Mouse (Mus musculus): ENCODE results near the gene Gm11938. TPM values are rescaled to one million over a fixed set of nuclear protein-coding genes. Genes with fewer than 3 reads are reported as not detected.

Gm11938 gene
- polyA plus RNA-seq, 1 experiment from 2014 or later: not detected

GRCm38 (mm10) chr11:99583245-99583704 lies 19.8 kb downstream of the Gm11938 start, which contains the start of gene Krtap1-4:
Gene Krtap1-4 (minus strand): TSS chr11:99583654.
- WGBS (ENCODE audit: insufficient replicate concordance): 73% methylated on average over 5 of the region's 5 CpGs
- no peak within 1 kb of the TSS for H3K9ac ChIP-seq (ENCODE audit: low read depth, low read length)
- H3K27ac ChIP-seq (ENCODE audit: low read depth, low read length): no peak within 1 kb of the TSS
- no peak for ATAC-seq (replicated peaks; ENCODE audit: insufficient number of reproducible peaks, low FRiP score, low TSS enrichment)
- H3K4me2 ChIP-seq: no peak within 1 kb of the TSS
- no peaks in the 10 kb centered on the region for H3K4me1 ChIP-seq (ENCODE audit: control insufficient read depth, insufficient read depth, low read length)
- H3K36me3 ChIP-seq (ENCODE audit: control insufficient read depth, insufficient read depth, low read length): no peaks in the 10 kb centered on the region
- no peaks in the 10 kb centered on the region for H3K9me3 ChIP-seq (replicated peaks; ENCODE audit: control insufficient read depth, low read length)
- no peaks in the 10 kb centered on the region for H3K27me3 ChIP-seq (ENCODE audit: control insufficient read depth, insufficient read depth, low read length)
- H3K4me3 ChIP-seq (ENCODE audit: low read depth, low read length): no peak within 1 kb of the TSS

GRCm38 (mm10) chr11:99581564-99581963 lies 21.5 kb downstream of the Gm11938 start:
- ATAC-seq (replicated peaks; ENCODE audit: insufficient number of reproducible peaks, low FRiP score, low TSS enrichment): no peak
- WGBS (ENCODE audit: insufficient replicate concordance): 74% methylated on average over 6 of the region's 6 CpGs
- Histone ChIP-seq H3K4me2 (no peak overlapping the region), H3K27me3 (ENCODE audit: control insufficient read depth, insufficient read depth, low read length) (no peaks in the 10 kb centered on the region), H3K36me3 (ENCODE audit: control insufficient read depth, insufficient read depth, low read length) (no peaks in the 10 kb centered on the region), H3K9ac (ENCODE audit: low read depth, low read length) (no peak overlapping the region), H3K4me3 (ENCODE audit: low read depth, low read length) (no peak overlapping the region), H3K4me1 (ENCODE audit: control insufficient read depth, insufficient read depth, low read length) (no peaks in the 10 kb centered on the region), H3K9me3 (replicated peaks; ENCODE audit: control insufficient read depth, low read length) (no peaks in the 10 kb centered on the region), H3K27ac (ENCODE audit: low read depth, low read length) (no peak overlapping the region)

- Histone ChIP-seq H3K9me3 (replicated peaks; ENCODE audit: control insufficient read depth, low read length) (no peaks in the 10 kb centered on the region), H3K27me3 (ENCODE audit: control insufficient read depth, insufficient read depth, low read length) (no peaks in the 10 kb centered on the region), H3K27ac (ENCODE audit: low read depth, low read length) (no peak overlapping the region), H3K36me3 (ENCODE audit: control insufficient read depth, insufficient read depth, low read length) (no peaks in the 10 kb centered on the region), H3K4me3 (ENCODE audit: low read depth, low read length) (no peak overlapping the region), H3K4me1 (ENCODE audit: control insufficient read depth, insufficient read depth, low read length) (no peaks in the 10 kb centered on the region), H3K4me2 (no peak overlapping the region), H3K9ac (ENCODE audit: low read depth, low read length) (no peak overlapping the region)
- no peak for ATAC-seq (replicated peaks; ENCODE audit: insufficient number of reproducible peaks, low FRiP score, low TSS enrichment)
- WGBS (ENCODE audit: insufficient replicate concordance): 89% methylated on average over 5 of the region's 5 CpGs
Observed at GRCm38 (mm10) chr11:99581051-99581450, 22.1 kb downstream of the Gm11938 start.

- 79% methylated on average over 6 of the region's 6 CpGs for WGBS (ENCODE audit: insufficient replicate concordance)
- no peak within 1 kb of the TSS for H3K4me3 ChIP-seq (ENCODE audit: low read depth, low read length)
- no peaks in the 10 kb centered on the region for H3K36me3 ChIP-seq (ENCODE audit: control insufficient read depth, insufficient read depth, low read length)
- H3K27me3 ChIP-seq (ENCODE audit: control insufficient read depth, insufficient read depth, low read length): no peaks in the 10 kb centered on the region
- no peak for ATAC-seq (replicated peaks; ENCODE audit: insufficient number of reproducible peaks, low FRiP score, low TSS enrichment)
- no peak within 1 kb of the TSS for H3K9ac ChIP-seq (ENCODE audit: low read depth, low read length)
- no peaks in the 10 kb centered on the region for H3K9me3 ChIP-seq (replicated peaks; ENCODE audit: control insufficient read depth, low read length)
- H3K27ac ChIP-seq (ENCODE audit: low read depth, low read length): no peak within 1 kb of the TSS
- no peak within 1 kb of the TSS for H3K4me2 ChIP-seq
- H3K4me1 ChIP-seq (ENCODE audit: control insufficient read depth, insufficient read depth, low read length): no peaks in the 10 kb centered on the region
Observed at GRCm38 (mm10) chr11:99580636-99581035, 22.5 kb downstream of the Gm11938 start, which contains the start of gene Krtap1-5. Gene Krtap1-5 (minus strand): TSS chr11:99581016.

- Histone ChIP-seq H3K9ac (ENCODE audit: low read depth, low read length) (no peak overlapping the region), H3K4me2 (peak overlapping the region; percentile 52), H3K27ac (ENCODE audit: low read depth, low read length) (no peak overlapping the region), H3K4me1 (ENCODE audit: control insufficient read depth, insufficient read depth, low read length) (no peaks in the 10 kb centered on the region), H3K27me3 (ENCODE audit: control insufficient read depth, insufficient read depth, low read length) (no peaks in the 10 kb centered on the region), H3K4me3 (ENCODE audit: low read depth, low read length) (no peak overlapping the region), H3K36me3 (ENCODE audit: control insufficient read depth, insufficient read depth, low read length) (no peaks in the 10 kb centered on the region), H3K9me3 (replicated peaks; ENCODE audit: control insufficient read depth, low read length) (no peaks in the 10 kb centered on the region)
- 1% methylated on average over 7 of the region's 7 CpGs for WGBS (ENCODE audit: insufficient replicate concordance)
- ATAC-seq (replicated peaks; ENCODE audit: insufficient number of reproducible peaks, low FRiP score, low TSS enrichment): no peak
Observed at GRCm38 (mm10) chr11:99574106-99574505, 29.0 kb downstream of the Gm11938 start.

GRCm38 (mm10) chr11:99573164-99573563 lies 29.9 kb downstream of the Gm11938 start:
- Histone ChIP-seq H3K9ac (ENCODE audit: low read depth, low read length) (no peak overlapping the region), H3K27ac (ENCODE audit: low read depth, low read length) (no peak overlapping the region), H3K4me3 (ENCODE audit: low read depth, low read length) (no peak overlapping the region), H3K4me2 (no peak overlapping the region), H3K4me1 (ENCODE audit: control insufficient read depth, insufficient read depth, low read length) (no peaks in the 10 kb centered on the region), H3K36me3 (ENCODE audit: control insufficient read depth, insufficient read depth, low read length) (no peaks in the 10 kb centered on the region), H3K27me3 (ENCODE audit: control insufficient read depth, insufficient read depth, low read length) (no peaks in the 10 kb centered on the region), H3K9me3 (replicated peaks; ENCODE audit: control insufficient read depth, low read length) (no peaks in the 10 kb centered on the region)
- no peak for ATAC-seq (replicated peaks; ENCODE audit: insufficient number of reproducible peaks, low FRiP score, low TSS enrichment)
- 66% methylated on average over 4 of the region's 4 CpGs for WGBS (ENCODE audit: insufficient replicate concordance)

- H3K27me3 ChIP-seq (ENCODE audit: control insufficient read depth, insufficient read depth, low read length): no peaks in the 10 kb centered on the region
- no peaks in the 10 kb centered on the region for H3K9me3 ChIP-seq (replicated peaks; ENCODE audit: control insufficient read depth, low read length)
- H3K4me1 ChIP-seq (ENCODE audit: control insufficient read depth, insufficient read depth, low read length): no peaks in the 10 kb centered on the region
- no peak within 1 kb of the TSS for H3K9ac ChIP-seq (ENCODE audit: low read depth, low read length)
- H3K4me3 ChIP-seq (ENCODE audit: low read depth, low read length): no peak within 1 kb of the TSS
- H3K27ac ChIP-seq (ENCODE audit: low read depth, low read length): no peak within 1 kb of the TSS
- H3K36me3 ChIP-seq (ENCODE audit: control insufficient read depth, insufficient read depth, low read length): no peaks in the 10 kb centered on the region
- no peak for ATAC-seq (replicated peaks; ENCODE audit: insufficient number of reproducible peaks, low FRiP score, low TSS enrichment)
- WGBS (ENCODE audit: insufficient replicate concordance): 77% methylated on average over 7 of the region's 7 CpGs
- H3K4me2 ChIP-seq: no peak within 1 kb of the TSS
Observed at GRCm38 (mm10) chr11:99566530-99566929, 36.6 kb downstream of the Gm11938 start, which contains the start of gene Krtap3-1. Gene Krtap3-1 (minus strand): TSS chr11:99566630.

GRCm38 (mm10) chr11:99562580-99562979 lies 40.5 kb downstream of the Gm11938 start:
- 79% methylated on average over 6 of the region's 6 CpGs for WGBS (ENCODE audit: insufficient replicate concordance)
- Histone ChIP-seq H3K4me1 (ENCODE audit: control insufficient read depth, insufficient read depth, low read length) (no peaks in the 10 kb centered on the region), H3K27me3 (ENCODE audit: control insufficient read depth, insufficient read depth, low read length) (no peaks in the 10 kb centered on the region), H3K4me3 (ENCODE audit: low read depth, low read length) (no peak overlapping the region), H3K36me3 (ENCODE audit: control insufficient read depth, insufficient read depth, low read length) (no peaks in the 10 kb centered on the region), H3K9ac (ENCODE audit: low read depth, low read length) (no peak overlapping the region), H3K9me3 (replicated peaks; ENCODE audit: control insufficient read depth, low read length) (no peaks in the 10 kb centered on the region), H3K27ac (ENCODE audit: low read depth, low read length) (no peak overlapping the region), H3K4me2 (no peak overlapping the region)
- no peak for ATAC-seq (replicated peaks; ENCODE audit: insufficient number of reproducible peaks, low FRiP score, low TSS enrichment)

GRCm38 (mm10) chr11:99559366-99559765 lies 43.7 kb downstream of the Gm11938 start, which contains the start of gene Gm11939:
Gene Gm11939 (minus strand): TSS chr11:99559466.
- H3K4me2 ChIP-seq: no peak within 1 kb of the TSS
- no peaks in the 10 kb centered on the region for H3K4me1 ChIP-seq (ENCODE audit: control insufficient read depth, insufficient read depth, low read length)
- no peaks in the 10 kb centered on the region for H3K9me3 ChIP-seq (replicated peaks; ENCODE audit: control insufficient read depth, low read length)
- no peaks in the 10 kb centered on the region for H3K27me3 ChIP-seq (ENCODE audit: control insufficient read depth, insufficient read depth, low read length)
- no peak within 1 kb of the TSS for H3K4me3 ChIP-seq (ENCODE audit: low read depth, low read length)
- no peak within 1 kb of the TSS for H3K9ac ChIP-seq (ENCODE audit: low read depth, low read length)
- 81% methylated on average over 9 of the region's 9 CpGs for WGBS (ENCODE audit: insufficient replicate concordance)
- H3K27ac ChIP-seq (ENCODE audit: low read depth, low read length): no peak within 1 kb of the TSS
- H3K36me3 ChIP-seq (ENCODE audit: control insufficient read depth, insufficient read depth, low read length): no peaks in the 10 kb centered on the region
- no peak for ATAC-seq (replicated peaks; ENCODE audit: insufficient number of reproducible peaks, low FRiP score, low TSS enrichment)

Data from heart, embryonic 11.5 days (tissue).